Mouse (Mus musculus) macrophage (primary cell): Measurements from ENCODE around the gene Bak1. TPM values are rescaled to one million over a fixed set of nuclear protein-coding genes. Genes with fewer than 3 reads are reported as not detected.

Experiments
- H3K27ac ChIP-seq: fragments of 350-480 bp; formaldehyde crosslinking; 2 replicates; pipeline ENCODE4 v1.9.0; 2021
- H3K36me3 ChIP-seq: fragments of 350-480 bp; formaldehyde crosslinking; 2 replicates; pipeline ENCODE4 v1.9.0; 2021; ENCODE audit errors: inconsistent target
- H3K4me3 ChIP-seq: fragments of 350-480 bp; formaldehyde crosslinking; 2 replicates; pipeline ENCODE4 v1.9.0; 2021; ENCODE audit errors: inconsistent target
- H3K79me2 ChIP-seq: fragments of 350-480 bp; formaldehyde crosslinking; 2 replicates; pipeline ENCODE4 v1.9.0; 2021; ENCODE audit errors: inconsistent target
- WGBS: methylation state at CpG from one replicate; pipeline ENCODE4 v1.1.7; 2026; ENCODE audit warnings: inconsistent platforms; ENCODE audit not compliant: missing documents; 5-methylcytosine and 5-hydroxymethylcytosine counted together
- polyA plus RNA-seq: library from polyadenylated mRNA; stranded (reverse); fragments of 250-400 nt; gene quantifications from 3 replicates; pipeline ENCODE4 v1.2.4, GENCODE M21; 2018; ENCODE audit warnings: inconsistent platforms

Gene Bak1
- polyA plus RNA-seq, 1 experiment from 2014 or later = 180 TPM

- Histone ChIP-seq H3K27ac (no peak overlapping the region), H3K4me3 (no peak overlapping the region), H3K79me2 (no peaks in the 10 kb centered on the region; the same call in 1 of the 2 replicates), H3K36me3 (no peaks in the 10 kb centered on the region)
- whole genome bisulfite sequencing = 73% methylated on average over 10 of the region's 20 CpGs
Observed at GRCm38 (mm10) chr17:27040304-27041045, 11.7 kb upstream of the Bak1 start.

- H3K79me2 ChIP-seq = no peaks in the 10 kb centered on the region; the same call in 1 of the 2 replicates
- 87% methylated on average over 7 of the region's 10 CpGs for WGBS
- H3K27ac ChIP-seq = peak overlapping the region; percentile 84
- no peaks in the 10 kb centered on the region for H3K36me3 ChIP-seq
- no peak overlapping the region for H3K4me3 ChIP-seq
Observed at GRCm38 (mm10) chr17:27039432-27040102, 10.8 kb upstream of the Bak1 start.

- Histone ChIP-seq H3K4me3 (peak overlapping the region; percentile 36), H3K27ac (peak overlapping the region; percentile 84), H3K36me3 (no peaks in the 10 kb centered on the region), H3K79me2 (no peaks in the 10 kb centered on the region; the same call in 1 of the 2 replicates)
- WGBS = 66% methylated on average over 15 of the region's 18 CpGs
Observed at GRCm38 (mm10) chr17:27038335-27039050, 9.7 kb upstream of the Bak1 start.

GRCm38 (mm10) chr17:27036465-27036864 is 7.7 kb upstream of the Bak1 start:
- 89% methylated on average over 7 of the region's 7 CpGs for WGBS
- no peak overlapping the region for H3K4me3 ChIP-seq
- no peak overlapping the region for H3K27ac ChIP-seq
- no peaks in the 10 kb centered on the region for H3K36me3 ChIP-seq
- no peaks in the 10 kb centered on the region for H3K79me2 ChIP-seq

- 2% methylated on average over 14 of the region's 14 CpGs for WGBS
- Histone ChIP-seq H3K4me3 (no peak overlapping the region), H3K27ac (no peak overlapping the region), H3K36me3 (no peaks in the 10 kb centered on the region), H3K79me2 (peaks cover 6% of the 10 kb centered on the region)
Observed at GRCm38 (mm10) chr17:27032869-27033268, 4.1 kb upstream of the Bak1 start.

GRCm38 (mm10) chr17:27032328-27032727 is 3.5 kb upstream of the Bak1 start:
- WGBS = 80% methylated on average over 7 of the region's 7 CpGs

GRCm38 (mm10) chr17:27030896-27031295 is 2.1 kb upstream of the Bak1 start:
- Histone ChIP-seq H3K4me3 (no peak overlapping the region), H3K27ac (no peak overlapping the region), H3K79me2 (peaks cover 25% of the 10 kb centered on the region), H3K36me3 (no peaks in the 10 kb centered on the region)
- WGBS = 91% methylated on average over 4 of the region's 4 CpGs

More at GRCm38 (mm10) chr17:27032328-27032727, 3.5 kb upstream of the Bak1 start:
- Histone ChIP-seq H3K79me2 (peaks cover 11% of the 10 kb centered on the region), H3K4me3 (no peak overlapping the region), H3K27ac (no peak overlapping the region), H3K36me3 (no peaks in the 10 kb centered on the region)

- no peak overlapping the region for H3K4me3 ChIP-seq
- H3K27ac ChIP-seq = no peak overlapping the region
- H3K36me3 ChIP-seq = peaks cover 7% of the 10 kb centered on the region; the same call in 1 of the 2 replicates
- H3K79me2 ChIP-seq = peaks cover 36% of the 10 kb centered on the region
- 88% methylated on average over 14 of the region's 14 CpGs for WGBS
Observed at GRCm38 (mm10) chr17:27029431-27029830, 622 bp upstream of the Bak1 start.

- Histone ChIP-seq H3K4me3 (peak overlapping the region; percentile 99), H3K79me2 (peaks cover 47% of the 10 kb centered on the region), H3K27ac (peak overlapping the region; percentile 89), H3K36me3 (peaks cover 18% of the 10 kb centered on the region; the same call in 1 of the 2 replicates)
- under 1% methylated on average over 19 of the region's 19 CpGs for WGBS
Observed at GRCm38 (mm10) chr17:27028284-27028795, 469 bp downstream of the Bak1 start.

- Histone ChIP-seq H3K36me3 (peaks cover 22% of the 10 kb centered on the region; the same call in 1 of the 2 replicates), H3K27ac (peak overlapping the region; percentile 89), H3K79me2 (peaks cover 48% of the 10 kb centered on the region), H3K4me3 (peak overlapping the region; percentile 99)
- 2% methylated on average over 12 of the region's 12 CpGs for WGBS
Observed at GRCm38 (mm10) chr17:27027460-27028283, 1.1 kb downstream of the Bak1 start.

- WGBS = 78% methylated on average over 2 of the region's 3 CpGs
- no peak overlapping the region for H3K4me3 ChIP-seq
- peaks cover 38% of the 10 kb centered on the region for H3K36me3 ChIP-seq
- peaks cover 48% of the 10 kb centered on the region for H3K79me2 ChIP-seq
- peak overlapping the region; percentile 46; the same call in 1 of the 2 replicates for H3K27ac ChIP-seq
Observed at GRCm38 (mm10) chr17:27025951-27026350, 2.9 kb downstream of the Bak1 start.

GRCm38 (mm10) chr17:27025326-27025902 is 3.4 kb downstream of the Bak1 start:
- Histone ChIP-seq H3K79me2 (peaks cover 48% of the 10 kb centered on the region), H3K4me3 (no peak overlapping the region), H3K36me3 (peaks cover 41% of the 10 kb centered on the region), H3K27ac (peak overlapping the region; percentile 46)
- WGBS = 53% methylated on average over 17 of the region's 17 CpGs

GRCm38 (mm10) chr17:27023342-27023741 is 5.5 kb downstream of the Bak1 start:
- WGBS = 98% methylated on average over 4 of the region's 4 CpGs
- Histone ChIP-seq H3K36me3 (peaks cover 47% of the 10 kb centered on the region), H3K27ac (no peak overlapping the region)

More at GRCm38 (mm10) chr17:27023342-27023741, 5.5 kb downstream of the Bak1 start:
- Histone ChIP-seq H3K79me2 (peaks cover 47% of the 10 kb centered on the region), H3K4me3 (no peak overlapping the region)
